Mouse (Mus musculus): ENCODE measurements at regions not wholly inside any gene's neighbourhood (a gene's known extent, or its start where the extent isn't known, plus 50 kb on each side); places are given as distances from the start of the nearest gene placed in this dataset.

DNA sequence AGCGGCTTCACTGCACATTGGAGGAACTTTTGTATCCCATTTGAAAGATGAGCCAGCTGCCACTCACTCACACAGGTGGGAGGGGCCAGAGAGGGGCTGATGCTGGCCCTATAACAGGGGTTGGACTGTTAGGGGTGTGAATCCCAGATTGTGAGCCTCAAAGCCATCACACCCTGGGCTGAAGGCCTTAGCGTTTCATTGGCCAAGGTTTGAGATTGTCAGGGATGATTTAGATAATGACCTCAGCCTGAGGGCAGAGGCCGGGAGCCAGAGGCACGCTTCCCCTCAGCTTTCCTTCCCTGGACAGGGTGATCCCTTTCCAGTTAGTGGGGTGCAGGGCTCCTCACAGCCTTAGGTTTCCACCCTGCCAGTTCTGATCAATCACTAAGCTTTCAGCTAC lies 124.5 kb upstream of the Gjb5 start:
- ATAC-seq (no peak), DNase-seq (ENCODE audit: low spot score) (no peak)
- Histone ChIP-seq H3K27me3 (replicated peaks; ENCODE audit: insufficient read depth, low read length) (no peaks in the 10 kb centered on the region), H3K9ac (replicated peaks; ENCODE audit: low read depth) (no peak overlapping the region), H3K27ac (ENCODE audit: low read length) (no peak overlapping the region), H3K9me3 (ENCODE audit: low read length) (no peaks in the 10 kb centered on the region), H3K4me1 (ENCODE audit: insufficient read depth, low read depth, low read length) (no peaks in the 10 kb centered on the region), H3K36me3 (ENCODE audit: insufficient read depth, low read length) (no peaks in the 10 kb centered on the region), H3K4me3 (ENCODE audit: low read depth, low read length) (no peak overlapping the region), H3K4me2 (replicated peaks; ENCODE audit: low read depth, low read length) (no peak overlapping the region)
- 46% methylated on average over 4 of the region's 4 CpGs for WGBS
- TF ChIP-seq CTCF (IDR thresholded peaks at IDR 0.05) (no peak), EP300 (IDR thresholded peaks at IDR 0.05) (no peak)

GRCm38 (mm10) chr4:127480339-127480738 lies 122.4 kb upstream of the Gjb5 start:
- no peak for ATAC-seq
- TF ChIP-seq CTCF (IDR thresholded peaks at IDR 0.05) (no peak), EP300 (IDR thresholded peaks at IDR 0.05) (no peak)
- Histone ChIP-seq H3K4me3 (ENCODE audit: low read depth, low read length) (no peak overlapping the region), H3K36me3 (ENCODE audit: insufficient read depth, low read length) (no peaks in the 10 kb centered on the region), H3K27me3 (replicated peaks; ENCODE audit: insufficient read depth, low read length) (no peaks in the 10 kb centered on the region), H3K9ac (replicated peaks; ENCODE audit: low read depth) (no peak overlapping the region), H3K9me3 (ENCODE audit: low read length) (no peaks in the 10 kb centered on the region), H3K4me2 (replicated peaks; ENCODE audit: low read depth, low read length) (no peak overlapping the region), H3K4me1 (ENCODE audit: insufficient read depth, low read depth, low read length) (no peaks in the 10 kb centered on the region), H3K27ac (ENCODE audit: low read length) (no peak overlapping the region)
- 38% methylated on average over 5 of the region's 5 CpGs for WGBS
- DNase-seq (ENCODE audit: low spot score) = no peak

DNA sequence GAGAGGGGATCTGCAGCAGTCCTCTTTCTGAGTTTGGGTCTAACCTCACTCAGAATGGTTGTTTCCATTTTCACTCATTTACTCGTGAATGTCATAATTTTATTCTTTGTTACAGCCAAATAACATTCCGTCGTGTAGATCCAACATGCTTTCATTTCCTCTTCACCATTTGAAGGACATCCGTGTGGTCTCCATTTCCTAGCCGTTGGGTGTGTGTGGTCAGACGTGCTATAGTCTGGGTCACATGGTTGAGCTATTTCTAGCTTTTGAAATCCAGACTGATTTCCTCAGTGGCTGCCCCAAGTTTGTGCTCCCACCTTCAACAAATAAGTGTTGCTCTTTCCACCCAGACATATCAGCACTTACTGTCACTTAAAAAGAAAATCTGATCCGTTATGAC lies 111.9 kb upstream of the Gjb5 start:
- H3K9ac ChIP-seq (replicated peaks; ENCODE audit: low read depth) = no peak overlapping the region
- no peaks in the 10 kb centered on the region for H3K9me3 ChIP-seq (ENCODE audit: low read length)
- WGBS = 80% methylated on average over 7 of the region's 7 CpGs
- no peak overlapping the region for H3K4me2 ChIP-seq (replicated peaks; ENCODE audit: low read depth, low read length)
- no peak overlapping the region for H3K27ac ChIP-seq (ENCODE audit: low read length)
- DNase-seq (ENCODE audit: low spot score) = no peak
- no peak for ATAC-seq
- H3K4me3 ChIP-seq (ENCODE audit: low read depth, low read length) = no peak overlapping the region
- no peaks in the 10 kb centered on the region for H3K4me1 ChIP-seq (ENCODE audit: insufficient read depth, low read depth, low read length)
- no peak for TF ChIP-seq CTCF (IDR thresholded peaks at IDR 0.05)
- no peak for TF ChIP-seq EP300 (IDR thresholded peaks at IDR 0.05)
- no peaks in the 10 kb centered on the region for H3K27me3 ChIP-seq (replicated peaks; ENCODE audit: insufficient read depth, low read length)
- no peaks in the 10 kb centered on the region for H3K36me3 ChIP-seq (ENCODE audit: insufficient read depth, low read length)

GRCm38 (mm10) chr4:127454511-127455119 lies 96.6 kb upstream of the Gjb5 start:
- ATAC-seq = no peak
- Histone ChIP-seq H3K9me3 (ENCODE audit: low read length) (no peaks in the 10 kb centered on the region), H3K4me2 (replicated peaks; ENCODE audit: low read depth, low read length) (no peak overlapping the region), H3K4me1 (ENCODE audit: insufficient read depth, low read depth, low read length) (no peaks in the 10 kb centered on the region), H3K36me3 (ENCODE audit: insufficient read depth, low read length) (no peaks in the 10 kb centered on the region), H3K4me3 (ENCODE audit: low read depth, low read length) (no peak overlapping the region), H3K9ac (replicated peaks; ENCODE audit: low read depth) (no peak overlapping the region), H3K27me3 (replicated peaks; ENCODE audit: insufficient read depth, low read length) (no peaks in the 10 kb centered on the region), H3K27ac (ENCODE audit: low read length) (no peak overlapping the region)
- TF ChIP-seq EP300 (IDR thresholded peaks at IDR 0.05) (no peak), CTCF (IDR thresholded peaks at IDR 0.05) (no peak)
- no peak for DNase-seq (ENCODE audit: low spot score)
- WGBS = 75% methylated on average over 11 of the region's 11 CpGs

- ATAC-seq (no peak), DNase-seq (ENCODE audit: low spot score) (no peak)
- no peak overlapping the region for H3K9ac ChIP-seq (replicated peaks; ENCODE audit: low read depth)
- H3K4me2 ChIP-seq (replicated peaks; ENCODE audit: low read depth, low read length) = no peak overlapping the region
- H3K27me3 ChIP-seq (replicated peaks; ENCODE audit: insufficient read depth, low read length) = no peaks in the 10 kb centered on the region
- no peak overlapping the region for H3K27ac ChIP-seq (ENCODE audit: low read length)
- H3K4me1 ChIP-seq (ENCODE audit: insufficient read depth, low read depth, low read length) = no peaks in the 10 kb centered on the region
- H3K9me3 ChIP-seq (ENCODE audit: low read length) = no peaks in the 10 kb centered on the region
- 49% methylated on average over 8 of the region's 8 CpGs for WGBS
- H3K4me3 ChIP-seq (ENCODE audit: low read depth, low read length) = no peak overlapping the region
- TF ChIP-seq CTCF (IDR thresholded peaks at IDR 0.05) (no peak), EP300 (IDR thresholded peaks at IDR 0.05) (no peak)
- no peaks in the 10 kb centered on the region for H3K36me3 ChIP-seq (ENCODE audit: insufficient read depth, low read length)
These were observed 94.1 kb upstream of the Gjb5 start for GRCm38 (mm10) chr4:127452081-127452480.

GRCm38 (mm10) chr4:127445300-127445699 lies 87.3 kb upstream of the Gjb5 start:
- no peak overlapping the region for H3K4me3 ChIP-seq (ENCODE audit: low read depth, low read length)
- 68% methylated on average over 3 of the region's 3 CpGs for WGBS
- no peak for DNase-seq (ENCODE audit: low spot score)
- TF ChIP-seq CTCF (IDR thresholded peaks at IDR 0.05) = no peak
- TF ChIP-seq EP300 (IDR thresholded peaks at IDR 0.05) = no peak
- H3K9ac ChIP-seq (replicated peaks; ENCODE audit: low read depth) = no peak overlapping the region
- H3K36me3 ChIP-seq (ENCODE audit: insufficient read depth, low read length) = no peaks in the 10 kb centered on the region
- no peak for ATAC-seq
- H3K4me2 ChIP-seq (replicated peaks; ENCODE audit: low read depth, low read length) = no peak overlapping the region
- H3K9me3 ChIP-seq (ENCODE audit: low read length) = no peaks in the 10 kb centered on the region
- no peaks in the 10 kb centered on the region for H3K4me1 ChIP-seq (ENCODE audit: insufficient read depth, low read depth, low read length)
- no peaks in the 10 kb centered on the region for H3K27me3 ChIP-seq (replicated peaks; ENCODE audit: insufficient read depth, low read length)
- H3K27ac ChIP-seq (ENCODE audit: low read length) = no peak overlapping the region

DNA sequence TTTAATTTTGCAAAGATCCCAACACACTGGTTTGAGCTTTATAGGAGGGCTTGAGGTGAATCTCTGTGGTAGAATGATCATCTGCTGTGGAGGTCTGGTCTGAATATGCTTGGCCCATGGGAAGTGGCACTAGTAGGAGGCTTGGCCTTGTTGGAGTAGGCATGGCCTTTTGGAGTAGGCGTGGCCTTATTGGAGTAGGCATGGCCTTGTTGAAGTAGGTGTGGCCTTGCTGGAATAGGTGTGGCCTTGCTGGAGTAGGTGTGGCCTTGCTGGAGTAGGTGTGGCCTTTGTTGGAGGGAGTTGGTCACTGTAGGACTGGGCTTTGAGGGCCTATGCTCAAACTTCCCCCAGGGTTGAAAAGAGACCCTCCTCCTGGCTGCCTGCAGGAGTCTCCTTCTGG lies 86.1 kb upstream of the Gjb5 start:
- H3K9me3 ChIP-seq (ENCODE audit: low read length) = no peaks in the 10 kb centered on the region
- no peak overlapping the region for H3K4me2 ChIP-seq (replicated peaks; ENCODE audit: low read depth, low read length)
- H3K4me3 ChIP-seq (ENCODE audit: low read depth, low read length) = no peak overlapping the region
- DNase-seq (ENCODE audit: low spot score) = no peak
- no peak for ATAC-seq
- no peak overlapping the region for H3K27ac ChIP-seq (ENCODE audit: low read length)
- TF ChIP-seq CTCF (IDR thresholded peaks at IDR 0.05) (no peak), EP300 (IDR thresholded peaks at IDR 0.05) (no peak)
- no peaks in the 10 kb centered on the region for H3K36me3 ChIP-seq (ENCODE audit: insufficient read depth, low read length)
- WGBS = 68% methylated on average over 1 of the region's 1 CpGs
- H3K9ac ChIP-seq (replicated peaks; ENCODE audit: low read depth) = no peak overlapping the region
- no peaks in the 10 kb centered on the region for H3K27me3 ChIP-seq (replicated peaks; ENCODE audit: insufficient read depth, low read length)
- no peaks in the 10 kb centered on the region for H3K4me1 ChIP-seq (ENCODE audit: insufficient read depth, low read depth, low read length)

Data from lung, postnatal 0 days (tissue).